Mouse (Mus musculus) liver, adult 2 months (tissue): ENCODE measurements around the gene Lama2. TPM values are rescaled to one million over a fixed set of nuclear protein-coding genes. Genes with fewer than 3 reads are reported as not detected.

ENCODE experiments used
- DNase-seq: peaks from one replicate; pipeline ENCODE4 v3.0.0-alpha.2; 2011; ENCODE audit warnings: low read depth, low spot score; ENCODE audit errors: extremely low read depth
- H3K27ac ChIP-seq: fragments of 200-500 bp; replicated peaks from 2 replicates; pipeline ENCODE4 v1.5.1; 2012; ENCODE audit warnings: low read depth, mild to moderate bottlenecking, control low read depth, inconsistent platforms, low read length; ENCODE audit not compliant: insufficient read depth
- H3K27me3 ChIP-seq: fragments of 200-500 bp; 2 replicates; pipeline ENCODE4 v1.6.1; 2012; ENCODE audit warnings: mild to moderate bottlenecking, moderate library complexity, low read length, inconsistent platforms; ENCODE audit not compliant: control insufficient read depth, insufficient read depth
- H3K36me3 ChIP-seq: fragments of 200-500 bp; 2 replicates; pipeline ENCODE4 v1.6.1; 2012; ENCODE audit warnings: low read length, inconsistent platforms; ENCODE audit not compliant: control insufficient read depth, insufficient read depth
- H3K4me1 ChIP-seq: fragments of 200-500 bp; 2 replicates; pipeline ENCODE4 v1.6.1; 2011; ENCODE audit warnings: low read length; ENCODE audit not compliant: control insufficient read depth, insufficient read depth
- H3K4me3 ChIP-seq: fragments of 200-500 bp; 2 replicates; pipeline ENCODE4 v1.5.1; 2011; ENCODE audit warnings: low read depth, mild to moderate bottlenecking, control low read depth, low read length, moderate library complexity; ENCODE audit not compliant: insufficient read depth
- H3K79me2 ChIP-seq: fragments of 200-500 bp; 2 replicates; pipeline ENCODE4 v1.6.1; 2012; ENCODE audit warnings: inconsistent platforms, mild to moderate bottlenecking, low read length, moderate library complexity; ENCODE audit not compliant: control insufficient read depth, insufficient read depth
- H3K9ac ChIP-seq: fragments of 200-500 bp; 2 replicates; pipeline ENCODE4 v1.6.1; 2012; ENCODE audit warnings: low read depth, mild to moderate bottlenecking, control low read depth, inconsistent platforms, low read length
- CTCF ChIP-seq: fragments of 200-500 bp; IDR thresholded peaks from 2 replicates; pipeline ENCODE4 v1.5.1; 2011; ENCODE audit warnings: low read depth, low read length, control low read depth
- POLR2A ChIP-seq: fragments of 200-500 bp; IDR thresholded peaks from 2 replicates; pipeline ENCODE4 v1.6.1; 2011; ENCODE audit warnings: low read length, control low read depth; ENCODE audit not compliant: insufficient read depth; ENCODE audit errors: extremely low read depth
- whole genome bisulfite sequencing: fragments of 180-500 bp; shearing (Covaris S2); methylation state at CpG from one replicate; pipeline ENCODE4 v1.1.7; 2018; 5-methylcytosine and 5-hydroxymethylcytosine counted together
- polyA plus RNA-seq: library from polyadenylated mRNA; depleted of rRNA; stranded (reverse); fragments of >200 nt; gene quantifications from 2 replicates; pipeline ENCODE4 v1.2.3, GENCODE M21; 2012
- total RNA-seq: library from RNA; depleted of rRNA; stranded (reverse); fragments of >200 nt; gene quantifications from 2 replicates; pipeline ENCODE4 v1.2.3, GENCODE M21; 2014

The Lama2 gene
- total and polyA plus RNA-seq, 2 experiments: 1.1 to 1.9 TPM

GRCm38 (mm10) chr10:27068794-27069435, 550.6 kb downstream of the Lama2 start:
- no peak overlapping the region for H3K4me3 ChIP-seq
- no peak overlapping the region for H3K27ac ChIP-seq
- no peak for TF ChIP-seq CTCF
- no peak for TF ChIP-seq POLR2A
- H3K9ac ChIP-seq: no peak overlapping the region
- no peaks in the 10 kb centered on the region for H3K36me3 ChIP-seq
- H3K4me1 ChIP-seq: no peaks in the 10 kb centered on the region
- WGBS: 79% methylated on average over 2 of the region's 2 CpGs
- H3K79me2 ChIP-seq: no peaks in the 10 kb centered on the region
- DNase-seq: peak; percentile 5
- H3K27me3 ChIP-seq: no peaks in the 10 kb centered on the region

DNA sequence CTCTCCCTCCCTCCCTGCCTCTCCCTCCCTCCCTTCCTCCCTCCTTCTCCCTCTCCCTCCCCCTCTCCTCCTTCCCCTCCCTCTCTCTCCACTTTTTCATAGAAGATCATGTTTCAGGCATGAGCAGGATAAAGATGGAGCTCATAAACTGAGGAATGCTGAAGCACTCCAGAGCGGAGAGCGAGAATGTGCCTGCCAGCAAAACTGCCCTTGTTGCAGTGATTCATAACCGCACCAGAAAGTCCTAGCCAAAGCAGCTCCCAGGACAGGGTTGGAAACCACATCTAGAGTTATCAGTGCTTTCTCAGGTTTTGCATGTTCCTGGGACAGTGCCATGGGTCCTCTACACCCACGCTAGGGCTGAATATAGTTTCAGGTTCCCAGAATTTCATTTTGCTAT, 555.9 kb downstream of the Lama2 start:
- no peak for DNase-seq
- no peak overlapping the region for H3K27ac ChIP-seq
- H3K4me3 ChIP-seq: no peak overlapping the region
- H3K9ac ChIP-seq: no peak overlapping the region
- no peaks in the 10 kb centered on the region for H3K79me2 ChIP-seq
- 69% methylated on average over 4 of the region's 4 CpGs for WGBS
- no peaks in the 10 kb centered on the region for H3K27me3 ChIP-seq
- H3K4me1 ChIP-seq: no peaks in the 10 kb centered on the region
- H3K36me3 ChIP-seq: no peaks in the 10 kb centered on the region
- TF ChIP-seq CTCF (no peak), POLR2A (no peak)

- Histone ChIP-seq H3K27me3 (no peaks in the 10 kb centered on the region), H3K4me1 (no peaks in the 10 kb centered on the region), H3K36me3 (no peaks in the 10 kb centered on the region), H3K9ac (no peak overlapping the region), H3K4me3 (no peak overlapping the region), H3K79me2 (no peaks in the 10 kb centered on the region), H3K27ac (no peak overlapping the region)
- TF ChIP-seq CTCF: no peak
- no peak for DNase-seq
- 75% methylated on average over 4 of the region's 4 CpGs for WGBS
These were observed 565.1 kb downstream of the Lama2 start for GRCm38 (mm10) chr10:27054488-27054887.

- H3K4me3 ChIP-seq: no peak overlapping the region
- H3K36me3 ChIP-seq: no peaks in the 10 kb centered on the region
- WGBS: 67% methylated on average over 2 of the region's 2 CpGs
- no peak for TF ChIP-seq POLR2A
- TF ChIP-seq CTCF: no peak
- H3K4me1 ChIP-seq: no peaks in the 10 kb centered on the region
- DNase-seq: no peak
- no peak overlapping the region for H3K9ac ChIP-seq
- no peaks in the 10 kb centered on the region for H3K27me3 ChIP-seq
- H3K27ac ChIP-seq: no peak overlapping the region
- no peaks in the 10 kb centered on the region for H3K79me2 ChIP-seq
These were observed 572.4 kb downstream of the Lama2 start for GRCm38 (mm10) chr10:27047196-27047595.

DNA sequence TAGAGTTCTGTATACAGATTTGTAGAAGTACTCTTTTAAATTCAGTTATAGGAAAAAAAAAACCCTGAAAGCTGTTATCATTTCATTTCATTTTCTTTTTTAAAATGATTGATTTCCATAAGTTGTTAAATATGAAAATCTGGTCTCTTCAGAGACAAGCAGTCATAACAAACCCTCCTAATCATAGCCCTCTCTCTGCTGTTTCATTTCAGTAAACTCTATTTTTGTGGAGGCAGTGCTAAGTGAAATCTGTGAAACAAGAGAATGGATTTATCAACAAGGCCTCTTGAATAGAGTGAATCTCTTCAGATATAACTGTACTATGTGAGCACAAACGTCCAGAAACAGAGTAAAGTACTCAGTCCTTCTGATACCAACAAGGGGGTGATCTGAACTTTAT, 577.7 kb downstream of the Lama2 start:
- no peaks in the 10 kb centered on the region for H3K79me2 ChIP-seq
- no peak overlapping the region for H3K27ac ChIP-seq
- no peak overlapping the region for H3K9ac ChIP-seq
- TF ChIP-seq POLR2A (no peak), CTCF (no peak)
- 32% methylated on average over 1 of the region's 1 CpGs for WGBS
- H3K36me3 ChIP-seq: no peaks in the 10 kb centered on the region
- no peaks in the 10 kb centered on the region for H3K4me1 ChIP-seq
- no peak for DNase-seq
- no peaks in the 10 kb centered on the region for H3K27me3 ChIP-seq
- no peak overlapping the region for H3K4me3 ChIP-seq

DNA sequence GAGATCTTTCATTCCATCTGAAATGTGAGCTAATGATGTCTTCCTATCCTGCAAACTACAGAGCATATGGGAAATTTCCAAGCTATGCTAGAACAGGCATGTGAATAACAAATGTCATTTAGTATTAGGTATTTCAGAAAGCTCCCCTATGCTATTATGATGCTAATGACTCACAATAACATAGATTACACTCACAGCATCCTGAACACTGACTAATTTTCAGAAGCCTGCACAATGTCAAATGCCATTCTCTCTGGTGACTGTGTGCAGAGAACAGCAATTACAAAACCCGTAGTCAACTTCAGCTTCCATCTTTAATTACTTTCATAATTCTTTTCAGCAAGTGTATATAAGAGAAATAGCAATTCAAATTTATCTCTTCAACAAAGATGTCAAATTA, 596.9 kb downstream of the Lama2 start:
- no peaks in the 10 kb centered on the region for H3K36me3 ChIP-seq
- DNase-seq: no peak
- no peak overlapping the region for H3K9ac ChIP-seq
- no peak overlapping the region for H3K4me3 ChIP-seq
- H3K4me1 ChIP-seq: no peaks in the 10 kb centered on the region
- 91% methylated on average over 1 of the region's 1 CpGs for WGBS
- no peaks in the 10 kb centered on the region for H3K27me3 ChIP-seq
- H3K79me2 ChIP-seq: no peaks in the 10 kb centered on the region
- no peak overlapping the region for H3K27ac ChIP-seq
- TF ChIP-seq CTCF: no peak
- no peak for TF ChIP-seq POLR2A
